11 mouse cellular contexts compared by ENCODE assay signal in genomic region chr4:48322095-48322494, GRCm38 (mm10).
"Had no signal": no experiment of that assay in that cellular context is flagged by ENCODE, and none has a peak within 500 bp of the region (broad histone marks: within the 10 kb centered on the region; RNA-seq: fewer than 3 reads in every experiment).

No protein-coding gene starts in this region.

- H3K9me3 ChIP-seq: limb, embryonic 13.5 days; midbrain, embryonic 10.5 days; neural tube, embryonic 15.5 days had no signal

- H3K27ac ChIP-seq: limb, embryonic 13.5 days; liver, embryonic 14.5 days; midbrain, embryonic 10.5 days; neural tube, embryonic 15.5 days had no signal

- H3K27me3 ChIP-seq: limb, embryonic 13.5 days; neural tube, embryonic 15.5 days had no signal

- H3K4me3 ChIP-seq: limb, embryonic 13.5 days; midbrain, embryonic 10.5 days; myocyte; neural tube, embryonic 15.5 days had no signal

- H3K9ac ChIP-seq: limb, embryonic 13.5 days; liver, embryonic 14.5 days; neural tube, embryonic 15.5 days had no signal

- H3K4me2 ChIP-seq: limb, embryonic 13.5 days; neural tube, embryonic 15.5 days had no signal

- H3K36me3 ChIP-seq: limb, embryonic 13.5 days; midbrain, embryonic 10.5 days; neural tube, embryonic 15.5 days had no signal

- DNase-seq: kidney, postnatal 25 days; lung, adult 18-20 months; midbrain, embryonic 14.5 days; right cerebral cortex, adult 18-20 months; right cerebral cortex, postnatal 25 days; thymus, postnatal 36 days had no signal

- H3K4me1 ChIP-seq: limb, embryonic 13.5 days; neural tube, embryonic 15.5 days had no signal
